Mouse (Mus musculus): ENCODE measurements around the gene Sel1l.

- TF ChIP-seq CTCF (IDR thresholded peaks at IDR 0.05; ENCODE audit: low read depth), result no peak
- TF ChIP-seq EP300 (IDR thresholded peaks at IDR 0.05; ENCODE audit: low read depth), result no peak
Observed at GRCm38 (mm10) chr12:91787959-91788437, 61.0 kb downstream of the Sel1l start, which contains the start of gene Ston2.
